Mouse (Mus musculus): ENCODE data around the gene Eif4g2. TPM values are rescaled to one million over a fixed set of nuclear protein-coding genes. Genes with fewer than 3 reads are reported as not detected.

Gene Eif4g2
- polyA plus RNA-seq, 1 experiment: 722 TPM

DNA sequence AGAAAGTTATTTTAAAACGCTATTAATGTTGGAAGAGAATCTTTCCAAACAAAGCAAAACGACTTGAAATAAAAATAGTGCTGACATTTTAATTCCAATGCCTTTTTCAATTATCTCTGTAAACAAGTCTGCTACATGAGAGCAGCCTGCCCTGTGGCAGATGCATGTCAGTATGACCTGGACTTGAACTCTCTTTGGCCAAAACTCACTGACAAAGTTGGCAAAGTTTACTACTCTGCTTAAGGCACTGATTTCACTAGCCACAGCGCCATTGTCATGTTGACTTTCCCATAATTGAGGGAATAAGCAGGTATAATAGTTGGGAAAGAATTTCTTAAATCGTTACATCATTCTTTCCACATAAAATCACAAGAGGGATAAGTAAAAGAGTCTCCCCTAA is 62.0 kb downstream of the Eif4g2 start:
- TF ChIP-seq CTCF (IDR thresholded peaks at IDR 0.05; ENCODE audit: borderline replicate concordance, extremely low read depth, insufficient read depth, insufficient read length) (no peak), POLR2A (IDR thresholded peaks at IDR 0.05; ENCODE audit: borderline replicate concordance, extremely low read depth, insufficient read depth, insufficient read length, poor library complexity, severe bottlenecking) (no peak)
- DNase-seq (ENCODE audit: low read depth): no peak

Other genes starting within 250 kb of the Eif4g2 start
- gene Rnf141, start 238.6 kb downstream of the Eif4g2 start, polyA plus RNA-seq (2012; rRNA removed): 31.2 and 39.8 TPM in 2 replicates
- 4.7 and 4.9 TPM in 2 replicates for gene Lyve1, start 219.8 kb downstream of the Eif4g2 start, polyA plus RNA-seq (2012; rRNA removed)
- gene Mrvi1, start 100.6 kb downstream of the Eif4g2 start, polyA plus RNA-seq (2012; rRNA removed): 0.74 and 1.7 TPM in 2 replicates
- gene Ctr9, start 54.1 kb downstream of the Eif4g2 start, polyA plus RNA-seq (2012; rRNA removed): 44.9 and 55.8 TPM in 2 replicates